Mouse (Mus musculus) heart, adult 2 months (tissue): Measurements from ENCODE around the gene Tfeb. TPM values are rescaled to one million over a fixed set of nuclear protein-coding genes. Genes with fewer than 3 reads are reported as not detected.

Experiments used
- DNase-seq, 2 experiments: peaks; one replicate each; pipeline ENCODE4 v3.0.0; 2021
- H3K27ac ChIP-seq: fragments of 200-600 bp; 2 replicates; pipeline ENCODE4 v1.8.1; 2022
- H3K27me3 ChIP-seq: fragments of 200-500 bp; 2 replicates; pipeline ENCODE4 v1.6.1; 2012; ENCODE audit warnings: mild to moderate bottlenecking, low read length, inconsistent platforms, mixed read lengths; ENCODE audit not compliant: control insufficient read depth, insufficient read depth
- H3K36me3 ChIP-seq: fragments of 200-500 bp; 2 replicates; pipeline ENCODE4 v1.6.1; 2012; ENCODE audit warnings: low read length, inconsistent platforms; ENCODE audit not compliant: control insufficient read depth, insufficient read depth
- H3K4me1 ChIP-seq: fragments of 200-500 bp; 2 replicates; pipeline ENCODE4 v1.6.1; 2011; ENCODE audit warnings: low read length; ENCODE audit not compliant: control insufficient read depth, insufficient read depth
- H3K4me3 ChIP-seq: fragments of 200-600 bp; 2 replicates; pipeline ENCODE4 v1.8.1; 2022
- H3K79me2 ChIP-seq: fragments of 200-500 bp; replicated peaks from 2 replicates; pipeline ENCODE4 v1.6.1; 2012; ENCODE audit warnings: mild to moderate bottlenecking, inconsistent platforms, low read length, moderate library complexity, mixed read lengths; ENCODE audit not compliant: control insufficient read depth, insufficient read depth
- H3K9ac ChIP-seq: fragments of 200-500 bp; 2 replicates; pipeline ENCODE4 v1.6.1; 2012; ENCODE audit warnings: low read depth, mild to moderate bottlenecking, control low read depth, inconsistent platforms, low read length, mixed read lengths
- CTCF ChIP-seq: fragments of 200-600 bp; IDR thresholded peaks from 2 replicates; pipeline ENCODE4 v1.8.1; 2022; ENCODE audit warnings: antibody characterized with exemption, mild to moderate bottlenecking, moderate library complexity
- EP300 ChIP-seq: fragments of 200-500 bp; IDR thresholded peaks from 2 replicates; pipeline ENCODE4 v1.6.1; 2011; ENCODE audit warnings: low read depth, low read length, control low read depth; ENCODE audit not compliant: insufficient read depth
- POLR2A ChIP-seq: fragments of 200-500 bp; IDR thresholded peaks from 2 replicates; pipeline ENCODE4 v1.6.1; 2011; ENCODE audit warnings: mild to moderate bottlenecking, low read depth, low read length, control low read depth; ENCODE audit not compliant: insufficient read depth
- WGBS: fragments of 180-500 bp; shearing (Covaris S2); methylation state at CpG from one replicate; pipeline ENCODE4 v1.1.7; 2018; 5-methylcytosine and 5-hydroxymethylcytosine counted together
- intact Hi-C: fragments of 180-260 bp; cut with DNase I; formaldehyde crosslinking; loops from one replicate; pipeline ENCODE4 v1.15.1; 2025
- polyA plus RNA-seq: library from polyadenylated mRNA; depleted of rRNA; stranded (reverse); fragments of >200 nt; gene quantifications from 2 replicates; pipeline ENCODE4 v1.2.3, GENCODE M21; 2012
- total RNA-seq, 2 experiments: library from RNA; stranded (reverse); gene quantifications; 2 replicates each; pipeline ENCODE4 v1.2.3; 2021

Gene Tfeb
- total and polyA plus RNA-seq, 3 experiments, result 33.5 to 42.7 (median 36.8) TPM

GRCm38 (mm10) chr17:47750101-47750500 is 13.3 kb downstream of the Tfeb start:
- H3K4me3 ChIP-seq, result no peak overlapping the region
- DNase-seq, result no peak
- no peak overlapping the region for H3K9ac ChIP-seq
- no peak for TF ChIP-seq EP300
- no peak for TF ChIP-seq POLR2A
- TF ChIP-seq CTCF, result no peak
- peaks cover 1% of the 10 kb centered on the region for H3K79me2 ChIP-seq
- peaks cover 12% of the 10 kb centered on the region for H3K4me1 ChIP-seq
- H3K27ac ChIP-seq, result no peak overlapping the region; the same call in 1 of the 2 replicates
- H3K36me3 ChIP-seq, result no peaks in the 10 kb centered on the region
- intact Hi-C loops, result no loop called here
- 77% methylated on average over 6 of the region's 6 CpGs for WGBS
- no peaks in the 10 kb centered on the region for H3K27me3 ChIP-seq

GRCm38 (mm10) chr17:47751811-47752210 is 15.0 kb downstream of the Tfeb start:
- Histone ChIP-seq H3K27me3 (no peaks in the 10 kb centered on the region), H3K4me1 (peaks cover 13% of the 10 kb centered on the region), H3K9ac (no peak overlapping the region), H3K79me2 (no peaks in the 10 kb centered on the region; the same call in none of the 2 replicates), H3K27ac (no peak overlapping the region), H3K4me3 (no peak overlapping the region), H3K36me3 (no peaks in the 10 kb centered on the region)
- intact Hi-C loops, result no loop called here
- peak; percentile 43 for TF ChIP-seq CTCF
- TF ChIP-seq POLR2A, result no peak
- DNase-seq, result no peak
- WGBS, result 81% methylated on average over 5 of the region's 5 CpGs

- Histone ChIP-seq H3K79me2 (no peaks in the 10 kb centered on the region; the same call in 1 of the 2 replicates), H3K4me3 (no peak overlapping the region), H3K27me3 (no peaks in the 10 kb centered on the region), H3K36me3 (no peaks in the 10 kb centered on the region), H3K27ac (no peak overlapping the region), H3K4me1 (peaks cover 18% of the 10 kb centered on the region), H3K9ac (no peak overlapping the region)
- WGBS, result 58% methylated on average over 8 of the region's 8 CpGs
- no peak for TF ChIP-seq EP300
- TF ChIP-seq CTCF, result no peak
- no peak for TF ChIP-seq POLR2A
- no peak for DNase-seq
- intact Hi-C loops, result no loop called here
Measured at GRCm38 (mm10) chr17:47753130-47753775, 16.4 kb downstream of the Tfeb start.

DNA sequence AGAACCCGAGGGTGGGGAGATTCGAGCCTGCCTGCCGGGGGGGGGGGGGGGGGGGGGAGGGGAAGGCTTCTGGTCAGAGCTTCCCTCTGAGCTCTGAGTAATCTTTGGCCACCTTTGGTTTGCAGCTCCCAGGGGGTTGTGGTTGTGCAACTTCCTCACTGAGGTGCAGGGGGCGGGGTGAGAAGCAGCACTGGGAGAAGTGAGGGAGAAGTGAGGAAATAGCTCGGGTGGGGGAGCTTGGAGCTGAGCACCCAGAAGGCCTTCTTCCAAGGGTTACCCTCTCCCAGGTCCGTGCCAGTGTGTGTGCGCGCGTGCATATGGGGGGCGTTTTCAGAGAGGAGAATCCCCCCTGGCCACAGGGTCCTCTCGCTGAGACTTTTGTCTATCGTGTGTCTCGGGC is 17.4 kb downstream of the Tfeb start:
- no peak overlapping the region for H3K9ac ChIP-seq
- H3K36me3 ChIP-seq, result no peaks in the 10 kb centered on the region
- H3K27ac ChIP-seq, result no peak overlapping the region
- H3K4me1 ChIP-seq, result peaks cover 18% of the 10 kb centered on the region
- TF ChIP-seq POLR2A (no peak), EP300 (no peak), CTCF (no peak)
- H3K27me3 ChIP-seq, result no peaks in the 10 kb centered on the region
- 54% methylated on average over 13 of the region's 13 CpGs for WGBS
- H3K79me2 ChIP-seq, result no peaks in the 10 kb centered on the region; the same call in 1 of the 2 replicates
- peak; percentile 82 to 86 for DNase-seq
- no peak overlapping the region for H3K4me3 ChIP-seq
- intact Hi-C loops, result no loop called here

GRCm38 (mm10) chr17:47756366-47756765 is 19.5 kb downstream of the Tfeb start:
- H3K4me1 ChIP-seq, result peaks cover 25% of the 10 kb centered on the region
- no peak overlapping the region for H3K9ac ChIP-seq
- intact Hi-C loops, result no loop called here
- 25% methylated on average over 6 of the region's 6 CpGs for WGBS
- H3K4me3 ChIP-seq, result no peak overlapping the region
- peaks cover 3% of the 10 kb centered on the region; the same call in 1 of the 2 replicates for H3K79me2 ChIP-seq
- H3K36me3 ChIP-seq, result no peaks in the 10 kb centered on the region
- no peaks in the 10 kb centered on the region for H3K27me3 ChIP-seq
- DNase-seq, result no peak
- TF ChIP-seq EP300, result no peak
- no peak for TF ChIP-seq CTCF
- TF ChIP-seq POLR2A, result no peak
- H3K27ac ChIP-seq, result peak overlapping the region; percentile 21; the same call in 1 of the 2 replicates

DNA sequence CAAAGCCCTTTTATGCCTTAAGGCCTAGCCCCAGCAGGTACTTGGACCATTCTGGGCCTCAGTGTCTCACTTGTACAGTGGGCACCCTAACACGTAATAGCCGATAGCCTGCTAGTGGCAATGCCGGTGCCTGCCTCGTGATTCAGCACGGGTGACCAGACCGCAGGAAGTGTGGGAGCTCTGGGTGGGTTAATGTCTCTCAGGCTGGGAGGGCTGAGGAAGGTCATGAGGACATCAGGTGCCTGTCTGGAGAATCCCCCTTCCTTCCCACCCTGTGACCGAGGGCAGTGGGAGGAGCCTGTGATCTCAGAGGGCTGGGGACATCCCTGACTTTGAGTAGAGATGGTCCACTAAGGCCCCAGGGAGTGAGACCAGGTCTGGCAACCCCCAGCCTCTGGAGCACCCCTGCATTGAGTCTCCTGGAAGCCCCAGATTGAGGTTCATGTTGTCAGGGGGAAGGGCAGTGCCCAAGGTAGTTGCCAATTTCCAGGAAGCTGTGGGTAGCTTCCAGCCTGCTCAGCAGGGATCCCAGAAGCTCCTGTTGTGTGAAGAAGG is 20.3 kb downstream of the Tfeb start:
- Histone ChIP-seq H3K79me2 (peaks cover 3% of the 10 kb centered on the region; the same call in 1 of the 2 replicates), H3K9ac (no peak overlapping the region), H3K27ac (peak overlapping the region; percentile 31; the same call in 1 of the 2 replicates), H3K4me1 (peaks cover 28% of the 10 kb centered on the region), H3K36me3 (no peaks in the 10 kb centered on the region), H3K4me3 (no peak overlapping the region), H3K27me3 (no peaks in the 10 kb centered on the region)
- no peak for TF ChIP-seq POLR2A
- no peak for TF ChIP-seq EP300
- no peak for TF ChIP-seq CTCF
- intact Hi-C loops, result no loop called here
- no peak for DNase-seq
- 56% methylated on average over 7 of the region's 7 CpGs for WGBS
